In genomic region chr3:96487596-96488289, GRCm38 (mm10) we compare ENCODE assay signal across 9 mouse cellular contexts. TPM values are rescaled to one million over a fixed set of nuclear protein-coding genes. Genes with fewer than 3 reads are reported as not detected.
DNase-seq lines count a peak whose midpoint lies in the region; ATAC-seq and TF ChIP-seq lines count a peak whose summit lies in the region.
"Had no signal": no experiment of that assay in that cellular context is flagged by ENCODE, and none has a peak within 500 bp of the region (broad histone marks: within the 10 kb centered on the region; RNA-seq: fewer than 3 reads in every experiment).

No protein-coding gene starts in this region.

- 5% methylated on average over 26 of the region's 26 CpGs for WGBS in forebrain, embryonic 15.5 days
- 4% methylated on average over 25 of the region's 26 CpGs for WGBS in intestine, embryonic 16.5 days
- 3% methylated on average over 26 of the region's 26 CpGs for WGBS in lung, embryonic 15.5 days
- 2% methylated on average over 26 of the region's 26 CpGs for WGBS in small intestine, adult 2 months

- no peaks in the 10 kb centered on the region for H3K9me3 ChIP-seq in forebrain, embryonic 15.5 days
- no peaks in the 10 kb centered on the region for H3K9me3 ChIP-seq in intestine, embryonic 16.5 days (ENCODE audit: control insufficient read depth, low read length)
- H3K9me3 ChIP-seq in lung, embryonic 15.5 days = no peaks in the 10 kb centered on the region
- H3K9me3 ChIP-seq: G1E had no signal

- ATAC-seq in cerebellum, adult (ENCODE audit: insufficient number of reproducible peaks, low FRiP score, low TSS enrichment) = no peak
- ATAC-seq in forebrain, embryonic 15.5 days (replicated peaks) = no peak
- ATAC-seq in intestine, embryonic 16.5 days = peak; percentile 26; the same call in 1 of the 2 replicates
- ATAC-seq in lung, embryonic 15.5 days (ENCODE audit: borderline replicate concordance, extremely low read depth, low FRiP score, low TSS enrichment) = no peak

- H3K4me1 ChIP-seq in forebrain, embryonic 15.5 days = peaks cover 3% of the 10 kb centered on the region; the same call in 1 of the 2 replicates
- H3K4me1 ChIP-seq in intestine, embryonic 16.5 days (ENCODE audit: control insufficient read depth, insufficient read depth, low read length) = peaks cover 5% of the 10 kb centered on the region; the same call in 1 of the 2 replicates
- peaks cover 10% of the 10 kb centered on the region; the same call in 1 of the 2 replicates for H3K4me1 ChIP-seq in lung, embryonic 15.5 days
- no peaks in the 10 kb centered on the region for H3K4me1 ChIP-seq in small intestine, adult 2 months (ENCODE audit: control insufficient read depth, insufficient read depth, insufficient read length, low read length)

- H3K36me3 ChIP-seq in forebrain, embryonic 15.5 days = no peaks in the 10 kb centered on the region
- H3K36me3 ChIP-seq in intestine, embryonic 16.5 days (ENCODE audit: control insufficient read depth, insufficient read depth, low read length) = no peaks in the 10 kb centered on the region
- H3K36me3 ChIP-seq in lung, embryonic 15.5 days = no peaks in the 10 kb centered on the region
- no peaks in the 10 kb centered on the region for H3K36me3 ChIP-seq in small intestine, adult 2 months (ENCODE audit: control insufficient read depth, insufficient read depth, low read length)
- H3K36me3 ChIP-seq: G1E had no signal

- H3K27ac ChIP-seq in forebrain, embryonic 15.5 days (replicated peaks) = peak overlapping the region; percentile 90
- H3K27ac ChIP-seq in intestine, embryonic 16.5 days (ENCODE audit: low read length) = peak overlapping the region; percentile 75
- peak overlapping the region; percentile 89 for H3K27ac ChIP-seq in lung, embryonic 15.5 days
- peak overlapping the region; percentile 97 for H3K27ac ChIP-seq in small intestine, adult 2 months (ENCODE audit: insufficient read depth, low read depth, low read length)

- H3K9ac ChIP-seq in forebrain, embryonic 15.5 days (replicated peaks) = peak overlapping the region; percentile 39
- H3K9ac ChIP-seq in intestine, embryonic 16.5 days (ENCODE audit: low read depth, low read length) = peak overlapping the region; percentile 37
- H3K9ac ChIP-seq in lung, embryonic 15.5 days = peak overlapping the region; percentile 21; the same call in 1 of the 2 replicates

- H3K4me3 ChIP-seq in forebrain, embryonic 15.5 days = peak overlapping the region; percentile 36
- peak overlapping the region; percentile 39 for H3K4me3 ChIP-seq in intestine, embryonic 16.5 days (ENCODE audit: low read length)
- H3K4me3 ChIP-seq in lung, embryonic 15.5 days = peak overlapping the region; percentile 36
- H3K4me3 ChIP-seq in small intestine, adult 2 months (ENCODE audit: low read depth, low read length) = peak overlapping the region; percentile 53

- peak; percentile 53 for DNase-seq in cerebellum, adult 11 months
- DNase-seq in brain, embryonic 14.5 days (ENCODE audit: low read depth) = peak; percentile 62
- DNase-seq in left cerebral cortex, adult 11 months (ENCODE audit: low spot score) = no peak

- peaks cover 3% of the 10 kb centered on the region; the same call in 1 of the 2 replicates for H3K27me3 ChIP-seq in forebrain, embryonic 15.5 days
- no peaks in the 10 kb centered on the region for H3K27me3 ChIP-seq in intestine, embryonic 16.5 days (replicated peaks; ENCODE audit: control insufficient read depth, insufficient read depth, low read length)
- no peaks in the 10 kb centered on the region for H3K27me3 ChIP-seq in lung, embryonic 15.5 days
- H3K27me3 ChIP-seq in small intestine, adult 2 months (ENCODE audit: control insufficient read depth, insufficient read depth, low read length) = no peaks in the 10 kb centered on the region

- peak; percentile 29; the same call in 1 of the 2 replicates for TF ChIP-seq CTCF in brain, embryonic 14.5 days (IDR thresholded peaks at IDR 0.05; ENCODE audit: borderline replicate concordance, extremely low read depth, insufficient read depth, insufficient read length)
- TF ChIP-seq CTCF in small intestine, adult 2 months (IDR thresholded peaks at IDR 0.05; ENCODE audit: extremely low read depth, insufficient read length, insufficient replicate concordance, low read depth, low read length) = no peak

- no peak for TF ChIP-seq POLR2A in brain, embryonic 14.5 days (IDR thresholded peaks at IDR 0.05; ENCODE audit: borderline replicate concordance, extremely low read depth, insufficient read depth, insufficient read length, poor library complexity, severe bottlenecking)
- no peak for TF ChIP-seq POLR2A in small intestine, adult 2 months (IDR thresholded peaks at IDR 0.05; ENCODE audit: low read depth, low read length)

- peak overlapping the region; percentile 51 for H3K4me2 ChIP-seq in forebrain, embryonic 15.5 days (replicated peaks)
- peak overlapping the region; percentile 47 for H3K4me2 ChIP-seq in intestine, embryonic 16.5 days (ENCODE audit: low read depth, low read length)
- peak overlapping the region; percentile 57 for H3K4me2 ChIP-seq in lung, embryonic 15.5 days

RNA-seq across cellular contexts. Expression of gene BC107364, which starts 35.6 kb away (rescaled TPM):
- 0.05 TPM in 1 of 2 replicates, not detected in the other for polyA plus RNA-seq in brain, embryonic 14.5 days (2012; rRNA removed)
- not detected in 2 replicates for polyA plus RNA-seq in forebrain, embryonic 15.5 days (2015; fragmentation: Nextera tagmentation; extraction: Ambion mirVana)
- 0.12 and 0.21 TPM in 2 replicates for polyA plus RNA-seq in intestine, embryonic 16.5 days (2015; fragmentation: Nextera tagmentation; extraction: Ambion mirVana)
- 0.14 TPM in 1 of 2 replicates, not detected in the other for polyA plus RNA-seq in lung, embryonic 15.5 days (2015; fragmentation: Nextera tagmentation; extraction: Ambion mirVana)
- polyA plus RNA-seq in small intestine, adult 2 months (2012; rRNA removed) = not detected in 2 replicates
- polyA plus RNA-seq: G1E had no signal

RNA-seq across cellular contexts. Expression of gene Hfe2, which starts 37.2 kb away (rescaled TPM):
- 0.58 and 0.66 TPM in 2 replicates for polyA plus RNA-seq in brain, embryonic 14.5 days (2012; rRNA removed)
- polyA plus RNA-seq in forebrain, embryonic 15.5 days (2015; fragmentation: Nextera tagmentation; extraction: Ambion mirVana) = 0.43 and 0.82 TPM in 2 replicates
- polyA plus RNA-seq in intestine, embryonic 16.5 days (2015; fragmentation: Nextera tagmentation; extraction: Ambion mirVana) = 0.15 and 0.37 TPM in 2 replicates
- 0.55 and 0.57 TPM in 2 replicates for polyA plus RNA-seq in lung, embryonic 15.5 days (2015; fragmentation: Nextera tagmentation; extraction: Ambion mirVana)
- polyA plus RNA-seq in small intestine, adult 2 months (2012; rRNA removed) = 0.06 TPM in 1 of 2 replicates, not detected in the other
- polyA plus RNA-seq: G1E had no signal
